Mouse (Mus musculus): Measurements from ENCODE around the gene Adamtsl3. TPM values are rescaled to one million over a fixed set of nuclear protein-coding genes. Genes with fewer than 3 reads are reported as not detected.
"Not testable (repeated sequence)": the region's sequence is repeated elsewhere in the genome, so short reads cannot be mapped to it uniquely, and the experiment has no call there.

Adamtsl3 gene
- polyA plus RNA-seq, 1 experiment from 2014 or later: 0.09 TPM

- no peak overlapping the region for H3K9ac ChIP-seq
- no peaks in the 10 kb centered on the region for H3K27me3 ChIP-seq
- no peak overlapping the region for H3K4me2 ChIP-seq
- H3K4me3 ChIP-seq (replicated peaks): no peak overlapping the region
- no peaks in the 10 kb centered on the region for H3K36me3 ChIP-seq
- 0 out of 2 replicates have a peak, but pooled peaks cover 2% of the 10 kb centered on the region for H3K9me3 ChIP-seq (replicated peaks)
- H3K27ac ChIP-seq: no peak overlapping the region
- 66% methylated on average over 6 of the region's 6 CpGs for WGBS (ENCODE audit: insufficient replicate concordance)
- no peaks in the 10 kb centered on the region for H3K4me1 ChIP-seq (replicated peaks)
- DNase-seq (no peak), ATAC-seq (ENCODE audit: low read depth) (no peak)
Observed at GRCm38 (mm10) chr7:82394435-82395186, 59.1 kb downstream of the Adamtsl3 start.

DNA sequence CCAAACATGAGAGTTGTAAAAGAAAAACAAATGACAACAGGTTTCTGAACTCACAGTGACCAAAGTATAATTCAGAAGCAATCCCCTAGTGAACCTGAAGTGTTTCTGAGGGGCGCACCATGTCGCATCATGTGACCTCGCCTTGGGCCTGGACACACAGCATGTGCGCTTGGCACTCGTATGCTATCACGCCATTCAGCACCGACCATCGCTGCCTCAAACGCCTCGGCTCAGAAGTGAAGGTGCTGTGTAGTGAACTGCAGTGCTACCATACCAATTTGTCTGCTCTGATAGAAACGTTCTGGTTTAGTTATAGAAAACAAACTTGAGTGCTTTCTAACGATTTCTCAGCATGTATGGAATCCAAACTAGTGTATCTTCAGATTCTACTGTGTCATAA is 59.7 kb downstream of the Adamtsl3 start:
- DNase-seq: no peak
- no peaks in the 10 kb centered on the region for H3K27me3 ChIP-seq
- no peaks in the 10 kb centered on the region for H3K4me1 ChIP-seq (replicated peaks)
- ATAC-seq (ENCODE audit: low read depth): no peak
- no peak overlapping the region for H3K4me2 ChIP-seq
- H3K9ac ChIP-seq: no peak overlapping the region
- no peak overlapping the region for H3K4me3 ChIP-seq (replicated peaks)
- no peak overlapping the region for H3K27ac ChIP-seq
- no peaks in the 10 kb centered on the region for H3K9me3 ChIP-seq (replicated peaks)
- WGBS (ENCODE audit: insufficient replicate concordance): 81% methylated on average over 12 of the region's 12 CpGs
- no peaks in the 10 kb centered on the region for H3K36me3 ChIP-seq

DNA sequence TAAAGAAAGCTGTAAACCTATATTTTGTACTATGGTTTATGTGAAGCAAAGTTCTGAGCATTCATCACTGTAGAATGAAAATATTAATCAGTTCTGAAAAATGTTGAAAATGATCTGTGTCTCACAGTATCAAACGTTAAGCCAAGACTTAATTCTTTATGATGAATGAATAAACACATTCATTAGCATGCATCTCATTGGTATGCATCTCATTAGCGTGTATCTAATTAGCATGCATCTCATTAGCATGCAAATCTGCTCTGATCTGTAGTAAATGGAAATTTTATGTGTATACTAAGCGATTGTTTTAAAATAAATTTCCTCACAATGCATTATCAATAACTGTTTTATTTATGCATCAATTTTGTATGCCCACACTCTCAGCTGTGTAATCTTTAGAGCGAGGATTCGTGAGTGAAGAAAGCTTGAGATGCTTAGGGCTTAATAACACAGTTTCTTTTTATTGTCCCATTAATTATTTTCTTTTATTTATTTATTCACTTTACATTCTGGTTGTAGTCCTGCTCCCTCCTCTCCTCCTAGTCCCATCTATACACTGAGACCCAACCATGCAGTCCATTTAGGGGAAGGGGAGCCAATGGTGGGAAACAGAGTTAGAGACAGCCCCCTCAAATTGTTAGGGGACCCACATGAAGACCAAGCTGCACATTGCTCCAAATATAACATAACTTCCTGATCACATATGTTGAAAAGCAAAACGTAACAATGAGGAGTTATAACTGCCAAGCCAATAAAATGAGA is 60.4 kb downstream of the Adamtsl3 start:
- Histone ChIP-seq H3K27ac (no peak overlapping the region), H3K4me1 (replicated peaks) (no peaks in the 10 kb centered on the region), H3K4me3 (replicated peaks) (no peak overlapping the region), H3K9ac (no peak overlapping the region), H3K4me2 (no peak overlapping the region), H3K36me3 (no peaks in the 10 kb centered on the region), H3K9me3 (replicated peaks) (no peaks in the 10 kb centered on the region), H3K27me3 (no peaks in the 10 kb centered on the region)
- ATAC-seq (ENCODE audit: low read depth): no peak
- DNase-seq: no peak
- WGBS (ENCODE audit: insufficient replicate concordance): 63% methylated on average over 6 of the region's 6 CpGs

- Histone ChIP-seq H3K36me3 (no peaks in the 10 kb centered on the region), H3K27ac (no peak overlapping the region), H3K4me1 (replicated peaks) (no peaks in the 10 kb centered on the region), H3K4me3 (replicated peaks) (no peak overlapping the region), H3K9me3 (replicated peaks) (no peaks in the 10 kb centered on the region), H3K27me3 (no peaks in the 10 kb centered on the region), H3K4me2 (no peak overlapping the region), H3K9ac (no peak overlapping the region)
- DNase-seq: no peak
- WGBS (ENCODE audit: insufficient replicate concordance): 44% methylated on average over 5 of the region's 5 CpGs
- no peak for ATAC-seq (ENCODE audit: low read depth)
Observed at GRCm38 (mm10) chr7:82396869-82397268, 61.4 kb downstream of the Adamtsl3 start.

DNA sequence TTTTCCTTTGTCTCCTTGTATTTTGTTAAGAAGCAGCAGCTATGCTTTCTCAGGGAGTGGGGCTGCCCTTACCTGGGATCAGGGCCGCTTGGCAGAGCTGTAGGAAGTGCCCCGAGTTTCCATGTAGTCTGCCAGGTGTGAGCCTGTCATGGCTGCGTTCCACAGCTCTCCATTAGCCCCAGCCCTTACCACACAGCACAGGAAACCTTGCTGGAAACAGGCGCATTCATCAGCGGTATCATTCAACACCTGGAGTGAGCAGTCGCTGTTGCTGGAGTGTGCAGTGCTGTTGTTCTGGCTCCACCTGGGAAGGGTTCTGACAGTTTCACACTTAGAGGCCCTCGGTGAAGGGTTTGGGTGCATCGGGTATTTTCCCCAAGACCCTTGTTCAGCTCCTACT is 62.1 kb downstream of the Adamtsl3 start:
- Histone ChIP-seq H3K36me3 (no peaks in the 10 kb centered on the region), H3K27ac (no peak overlapping the region), H3K4me1 (replicated peaks) (no peaks in the 10 kb centered on the region), H3K4me3 (replicated peaks) (no peak overlapping the region), H3K4me2 (no peak overlapping the region), H3K9me3 (replicated peaks) (no peaks in the 10 kb centered on the region), H3K9ac (no peak overlapping the region), H3K27me3 (no peaks in the 10 kb centered on the region)
- WGBS (ENCODE audit: insufficient replicate concordance): 61% methylated on average over 8 of the region's 8 CpGs
- ATAC-seq (ENCODE audit: low read depth) (no peak), DNase-seq (no peak)

GRCm38 (mm10) chr7:82405466-82406045 is 70.1 kb downstream of the Adamtsl3 start:
- H3K4me3 ChIP-seq (replicated peaks): no peak overlapping the region
- no peak overlapping the region for H3K9ac ChIP-seq
- WGBS (ENCODE audit: insufficient replicate concordance): 71% methylated on average over 9 of the region's 9 CpGs
- H3K4me1 ChIP-seq (replicated peaks): no peaks in the 10 kb centered on the region
- ATAC-seq (ENCODE audit: low read depth) (no peak), DNase-seq (no peak)
- H3K4me2 ChIP-seq: no peak overlapping the region
- H3K9me3 ChIP-seq (replicated peaks): no peaks in the 10 kb centered on the region
- H3K36me3 ChIP-seq: no peaks in the 10 kb centered on the region
- H3K27me3 ChIP-seq: no peaks in the 10 kb centered on the region
- no peak overlapping the region for H3K27ac ChIP-seq

- WGBS (ENCODE audit: insufficient replicate concordance): 61% methylated on average over 4 of the region's 4 CpGs
- no peaks in the 10 kb centered on the region for H3K4me1 ChIP-seq (replicated peaks)
- no peak overlapping the region for H3K9ac ChIP-seq
- no peaks in the 10 kb centered on the region for H3K27me3 ChIP-seq
- DNase-seq (no peak), ATAC-seq (ENCODE audit: low read depth) (no peak)
- H3K27ac ChIP-seq: no peak overlapping the region
- no peaks in the 10 kb centered on the region for H3K36me3 ChIP-seq
- no peaks in the 10 kb centered on the region for H3K9me3 ChIP-seq (replicated peaks)
- no peak overlapping the region for H3K4me3 ChIP-seq (replicated peaks)
- no peak overlapping the region for H3K4me2 ChIP-seq
Observed at GRCm38 (mm10) chr7:82410966-82411365, 75.5 kb downstream of the Adamtsl3 start.

DNA sequence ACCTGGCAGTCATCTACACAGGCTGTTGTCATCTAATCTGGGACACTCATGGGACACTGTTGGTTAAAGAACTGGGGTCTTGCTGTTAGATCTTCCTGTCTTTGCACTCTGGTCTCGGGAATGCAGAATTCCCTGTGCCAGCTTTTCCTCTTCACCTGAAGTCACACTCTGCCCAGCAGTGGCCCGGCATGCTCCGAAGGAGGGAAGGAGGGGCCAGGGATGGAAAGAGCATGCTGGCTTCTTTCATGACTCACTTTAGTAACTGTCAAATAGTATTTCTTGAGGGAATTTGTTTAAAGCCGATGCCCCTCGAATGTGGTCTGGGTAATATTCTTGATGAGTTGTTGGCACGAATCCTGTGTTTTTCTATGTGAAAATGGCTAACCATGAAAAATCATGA is 81.2 kb downstream of the Adamtsl3 start:
- no peaks in the 10 kb centered on the region for H3K4me1 ChIP-seq (replicated peaks)
- H3K9ac ChIP-seq: no peak overlapping the region
- H3K4me3 ChIP-seq (replicated peaks): no peak overlapping the region
- H3K9me3 ChIP-seq (replicated peaks): no peaks in the 10 kb centered on the region
- H3K27ac ChIP-seq: no peak overlapping the region
- no peak for DNase-seq
- H3K27me3 ChIP-seq: no peaks in the 10 kb centered on the region
- H3K4me2 ChIP-seq: no peak overlapping the region
- no peak for ATAC-seq (ENCODE audit: low read depth)
- 60% methylated on average over 6 of the region's 6 CpGs for WGBS (ENCODE audit: insufficient replicate concordance)
- H3K36me3 ChIP-seq: no peaks in the 10 kb centered on the region

DNA sequence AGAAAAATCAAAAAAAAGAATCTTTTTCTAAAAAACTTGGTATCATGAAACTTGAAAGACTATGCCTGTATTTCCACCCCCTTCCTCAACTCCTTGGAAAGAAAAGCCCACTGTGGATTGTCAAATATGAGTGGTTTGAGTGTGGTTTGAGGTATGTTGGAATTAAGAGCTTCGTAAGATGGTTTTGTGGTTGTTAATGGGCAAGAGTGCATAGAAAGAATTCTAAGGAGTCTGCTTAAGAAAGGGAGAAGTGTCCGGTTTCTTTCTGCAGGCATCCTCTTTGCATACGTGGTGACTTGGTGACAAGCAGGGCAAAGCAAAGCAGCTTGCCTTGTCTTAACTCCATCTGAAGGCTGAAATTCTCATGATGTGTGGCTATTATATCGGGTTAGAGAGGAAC is 81.6 kb downstream of the Adamtsl3 start:
- H3K4me1 ChIP-seq (replicated peaks): no peaks in the 10 kb centered on the region
- no peaks in the 10 kb centered on the region for H3K9me3 ChIP-seq (replicated peaks)
- H3K36me3 ChIP-seq: no peaks in the 10 kb centered on the region
- no peak overlapping the region for H3K27ac ChIP-seq
- DNase-seq: no peak
- no peak overlapping the region for H3K4me3 ChIP-seq (replicated peaks)
- no peaks in the 10 kb centered on the region for H3K27me3 ChIP-seq
- WGBS (ENCODE audit: insufficient replicate concordance): 54% methylated on average over 4 of the region's 4 CpGs
- no peak overlapping the region for H3K9ac ChIP-seq
- H3K4me2 ChIP-seq: no peak overlapping the region
- no peak for ATAC-seq (ENCODE audit: low read depth)

- not testable (repeated sequence) for ATAC-seq (ENCODE audit: low read depth); H3K4me1 ChIP-seq (replicated peaks); H3K4me3 ChIP-seq (replicated peaks); H3K27ac ChIP-seq; H3K9me3 ChIP-seq (replicated peaks); H3K27me3 ChIP-seq; DNase-seq; H3K4me2 ChIP-seq; H3K9ac ChIP-seq; H3K36me3 ChIP-seq
- WGBS (ENCODE audit: insufficient replicate concordance): 63% methylated on average over 6 of the region's 6 CpGs
Observed at GRCm38 (mm10) chr7:82420329-82421052, 85.0 kb downstream of the Adamtsl3 start.

DNA sequence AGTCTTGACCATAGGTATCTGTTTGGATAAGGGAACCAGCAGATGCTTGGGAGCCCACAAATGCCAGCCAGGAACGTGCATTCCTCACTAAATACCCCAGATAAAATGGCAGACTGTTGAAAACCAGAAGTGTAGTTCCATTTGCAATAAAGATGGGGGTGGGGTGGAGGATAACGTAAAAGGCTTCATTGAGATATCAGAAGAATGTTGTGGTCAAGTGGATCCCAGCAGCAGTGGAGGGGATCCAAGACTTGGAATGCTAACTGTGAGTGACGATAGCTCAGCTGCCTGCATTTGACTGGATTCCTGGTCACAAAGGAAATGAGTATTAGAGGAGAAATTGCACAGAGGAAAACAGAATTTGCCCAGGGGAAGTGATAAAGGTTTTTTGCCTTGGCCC is 87.1 kb downstream of the Adamtsl3 start:
- Histone ChIP-seq H3K4me3 (replicated peaks) (no peak overlapping the region), H3K4me2 (no peak overlapping the region), H3K4me1 (replicated peaks) (no peaks in the 10 kb centered on the region), H3K27ac (no peak overlapping the region), H3K27me3 (no peaks in the 10 kb centered on the region), H3K9ac (no peak overlapping the region), H3K9me3 (replicated peaks) (no peaks in the 10 kb centered on the region), H3K36me3 (no peaks in the 10 kb centered on the region)
- WGBS (ENCODE audit: insufficient replicate concordance): 43% methylated on average over 3 of the region's 3 CpGs
- no peak for DNase-seq
- ATAC-seq (ENCODE audit: low read depth): no peak
